Mouse (Mus musculus): ENCODE data around the gene C1qtnf2. TPM values are rescaled to one million over a fixed set of nuclear protein-coding genes. Genes with fewer than 3 reads are reported as not detected.

Gene C1qtnf2
- polyA plus RNA-seq (2012; ENCODE audit: insufficient read depth, insufficient read length, missing spikeins) = 2.8 and 3.3 TPM in 2 replicates

- Histone ChIP-seq H3K4me1 (ENCODE audit: control insufficient read depth, insufficient read depth, insufficient read length, low read length) (peaks cover 3% of the 10 kb centered on the region; the same call in 1 of the 2 replicates), H3K4me3 (ENCODE audit: insufficient read depth, low read depth, low read length) (peak within 1 kb of the TSS; percentile 48), H3K27ac (replicated peaks; ENCODE audit: low read depth, low read length) (no peak within 1 kb of the TSS)
Observed at GRCm38 (mm10) chr11:43474225-43474774, at the start of gene C1qtnf2. Gene C1qtnf2 (plus strand): TSS chr11:43474276.

- Histone ChIP-seq H3K27ac (replicated peaks; ENCODE audit: low read depth, low read length) (no peak overlapping the region), H3K4me1 (ENCODE audit: control insufficient read depth, insufficient read depth, insufficient read length, low read length) (peaks cover 7% of the 10 kb centered on the region), H3K4me3 (ENCODE audit: insufficient read depth, low read depth, low read length) (no peak overlapping the region)
Observed at GRCm38 (mm10) chr11:43424386-43424785, 49.7 kb upstream of the C1qtnf2 start.

- Histone ChIP-seq H3K4me3 (ENCODE audit: insufficient read depth, low read depth, low read length) (peak overlapping the region; percentile 88), H3K27ac (replicated peaks; ENCODE audit: low read depth, low read length) (no peak overlapping the region), H3K4me1 (ENCODE audit: control insufficient read depth, insufficient read depth, insufficient read length, low read length) (peaks cover 7% of the 10 kb centered on the region)
Observed at GRCm38 (mm10) chr11:43425166-43425709, 48.8 kb upstream of the C1qtnf2 start.

GRCm38 (mm10) chr11:43425824-43426413, 48.2 kb upstream of the C1qtnf2 start, which contains the start of gene Pttg1:
Gene Pttg1 (minus strand): TSS chr11:43426251.
- peak within 1 kb of the TSS; percentile 88 for H3K4me3 ChIP-seq (ENCODE audit: insufficient read depth, low read depth, low read length)
- peaks cover 7% of the 10 kb centered on the region for H3K4me1 ChIP-seq (ENCODE audit: control insufficient read depth, insufficient read depth, insufficient read length, low read length)
- H3K27ac ChIP-seq (replicated peaks; ENCODE audit: low read depth, low read length) = peak within 1 kb of the TSS; percentile 95

DNA sequence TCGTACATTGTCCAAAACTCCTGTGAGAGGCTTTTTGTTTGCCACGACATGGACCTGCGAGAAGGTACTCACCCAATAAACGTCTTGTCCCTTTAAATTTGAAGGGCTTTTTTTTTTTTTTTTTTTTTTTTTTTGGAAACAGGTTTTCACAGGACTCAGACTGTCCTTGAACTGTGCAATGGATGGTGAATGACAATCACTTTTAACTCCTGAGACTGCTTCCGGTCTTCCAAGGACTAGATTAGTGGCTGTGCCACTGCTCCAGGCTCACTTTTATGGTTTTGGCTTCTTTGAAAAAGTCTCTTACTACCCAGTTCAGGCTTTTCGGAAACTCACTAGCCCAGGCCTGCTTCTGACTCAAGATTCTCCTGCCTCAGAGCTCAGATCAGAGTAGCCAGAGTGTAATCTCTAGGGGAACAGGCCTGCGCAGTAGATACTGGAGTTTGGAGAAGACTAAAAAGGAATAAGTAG, 47.6 kb upstream of the C1qtnf2 start:
- Histone ChIP-seq H3K4me3 (ENCODE audit: insufficient read depth, low read depth, low read length) (peak overlapping the region; percentile 61), H3K27ac (replicated peaks; ENCODE audit: low read depth, low read length) (peak overlapping the region; percentile 95), H3K4me1 (ENCODE audit: control insufficient read depth, insufficient read depth, insufficient read length, low read length) (peaks cover 7% of the 10 kb centered on the region)

GRCm38 (mm10) chr11:43433254-43434023, 40.6 kb upstream of the C1qtnf2 start, which contains the start of gene Slu7:
Gene Slu7 (plus strand): TSS chr11:43433744.
- Histone ChIP-seq H3K4me3 (ENCODE audit: insufficient read depth, low read depth, low read length) (peak within 1 kb of the TSS; percentile 97), H3K4me1 (ENCODE audit: control insufficient read depth, insufficient read depth, insufficient read length, low read length) (peaks cover 3% of the 10 kb centered on the region; the same call in 1 of the 2 replicates), H3K27ac (replicated peaks; ENCODE audit: low read depth, low read length) (peak within 1 kb of the TSS; percentile 73)

- Histone ChIP-seq H3K4me1 (ENCODE audit: control insufficient read depth, insufficient read depth, insufficient read length, low read length) (peaks cover 3% of the 10 kb centered on the region; the same call in 1 of the 2 replicates), H3K4me3 (ENCODE audit: insufficient read depth, low read depth, low read length) (peak overlapping the region; percentile 97), H3K27ac (replicated peaks; ENCODE audit: low read depth, low read length) (peak overlapping the region; percentile 73; the same call in 1 of the 2 replicates)
Observed at GRCm38 (mm10) chr11:43434024-43434407, 40.1 kb upstream of the C1qtnf2 start.

GRCm38 (mm10) chr11:43441121-43441520, 33.0 kb upstream of the C1qtnf2 start:
- Histone ChIP-seq H3K27ac (replicated peaks; ENCODE audit: low read depth, low read length) (no peak overlapping the region), H3K4me1 (ENCODE audit: control insufficient read depth, insufficient read depth, insufficient read length, low read length) (no peaks in the 10 kb centered on the region), H3K4me3 (ENCODE audit: insufficient read depth, low read depth, low read length) (no peak overlapping the region)

- Histone ChIP-seq H3K4me3 (ENCODE audit: insufficient read depth, low read depth, low read length) (no peak overlapping the region), H3K27ac (replicated peaks; ENCODE audit: low read depth, low read length) (no peak overlapping the region), H3K4me1 (ENCODE audit: control insufficient read depth, insufficient read depth, insufficient read length, low read length) (no peaks in the 10 kb centered on the region)
Observed at GRCm38 (mm10) chr11:43443183-43443582, 30.9 kb upstream of the C1qtnf2 start.

DNA sequence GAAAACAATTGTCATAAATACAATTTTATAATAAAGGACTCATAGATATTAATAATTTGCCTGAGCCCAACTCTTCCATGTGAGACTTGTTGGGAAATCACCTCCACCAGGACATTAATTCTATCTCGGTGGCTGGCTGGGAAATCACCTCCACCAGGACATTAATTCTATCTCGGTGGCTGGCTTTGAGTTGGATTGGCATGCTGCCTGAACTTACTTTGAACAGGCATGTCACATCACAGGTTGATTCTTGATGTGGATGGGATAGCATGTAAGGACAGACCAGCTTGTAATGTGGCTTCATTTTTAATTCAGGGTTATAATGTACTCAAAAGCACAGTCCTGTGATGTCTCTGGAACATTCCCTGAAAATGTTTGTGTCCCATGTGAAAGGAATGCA, 24.2 kb upstream of the C1qtnf2 start:
- Histone ChIP-seq H3K4me3 (ENCODE audit: insufficient read depth, low read depth, low read length) (no peak overlapping the region), H3K27ac (replicated peaks; ENCODE audit: low read depth, low read length) (no peak overlapping the region), H3K4me1 (ENCODE audit: control insufficient read depth, insufficient read depth, insufficient read length, low read length) (no peaks in the 10 kb centered on the region)

DNA sequence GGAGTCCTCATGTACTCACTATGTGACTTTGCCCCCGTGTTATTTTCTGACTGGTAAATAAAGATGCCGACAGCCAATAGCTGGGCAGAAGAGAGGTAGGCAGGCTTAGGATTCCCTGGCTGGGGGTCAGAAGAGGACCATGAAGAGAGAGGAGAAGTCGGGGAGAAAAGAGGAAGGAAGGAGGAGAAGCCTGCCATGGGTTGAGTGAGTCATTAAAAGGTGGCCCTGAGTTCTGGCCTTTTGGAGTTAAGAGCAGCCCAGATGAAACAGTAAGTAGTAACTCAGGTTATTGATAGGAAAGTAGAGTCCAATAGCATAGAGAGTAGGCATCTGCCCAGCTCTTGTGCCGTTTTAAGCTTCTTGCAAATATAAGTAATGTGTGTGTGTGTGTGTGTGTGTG, 22.8 kb upstream of the C1qtnf2 start:
- H3K4me3 ChIP-seq (ENCODE audit: insufficient read depth, low read depth, low read length) = no peak overlapping the region
- H3K4me1 ChIP-seq (ENCODE audit: control insufficient read depth, insufficient read depth, insufficient read length, low read length) = no peaks in the 10 kb centered on the region
- no peak overlapping the region for H3K27ac ChIP-seq (replicated peaks; ENCODE audit: low read depth, low read length)

DNA sequence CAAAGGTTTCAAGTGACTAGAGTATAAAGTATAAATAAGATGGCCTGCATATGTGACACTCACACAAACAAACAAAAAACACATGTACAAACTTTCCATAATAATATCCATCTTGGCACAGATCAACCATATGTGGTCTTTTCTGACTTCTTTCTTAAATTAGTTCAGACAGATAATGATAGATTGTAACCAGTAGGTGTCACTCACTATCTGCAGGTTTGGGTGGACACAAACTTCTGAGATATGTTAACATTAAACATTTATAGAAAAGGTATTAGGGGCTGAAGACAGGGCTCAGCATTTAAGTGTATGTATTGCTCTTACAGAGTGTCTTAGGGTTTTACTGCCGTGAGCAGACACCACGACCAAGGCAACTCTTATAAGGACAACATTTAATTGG, 21.8 kb upstream of the C1qtnf2 start:
- no peak overlapping the region for H3K4me3 ChIP-seq (ENCODE audit: insufficient read depth, low read depth, low read length)
- H3K27ac ChIP-seq (replicated peaks; ENCODE audit: low read depth, low read length) = no peak overlapping the region

GRCm38 (mm10) chr11:43463204-43463603, 10.9 kb upstream of the C1qtnf2 start:
- no peak overlapping the region for H3K27ac ChIP-seq (replicated peaks; ENCODE audit: low read depth, low read length)

More for the DNA sequence above, 21.8 kb upstream of the C1qtnf2 start:
- H3K4me1 ChIP-seq (ENCODE audit: control insufficient read depth, insufficient read depth, insufficient read length, low read length) = no peaks in the 10 kb centered on the region

GRCm38 (mm10) chr11:43470118-43470517, 4.0 kb upstream of the C1qtnf2 start:
- Histone ChIP-seq H3K27ac (replicated peaks; ENCODE audit: low read depth, low read length) (peak overlapping the region; percentile 37; the same call in 1 of the 2 replicates), H3K4me1 (ENCODE audit: control insufficient read depth, insufficient read depth, insufficient read length, low read length) (peaks cover 3% of the 10 kb centered on the region; the same call in 1 of the 2 replicates)

More at GRCm38 (mm10) chr11:43463204-43463603, 10.9 kb upstream of the C1qtnf2 start:
- Histone ChIP-seq H3K4me3 (ENCODE audit: insufficient read depth, low read depth, low read length) (no peak overlapping the region), H3K4me1 (ENCODE audit: control insufficient read depth, insufficient read depth, insufficient read length, low read length) (no peaks in the 10 kb centered on the region)

More at GRCm38 (mm10) chr11:43470118-43470517, 4.0 kb upstream of the C1qtnf2 start:
- no peak overlapping the region for H3K4me3 ChIP-seq (ENCODE audit: insufficient read depth, low read depth, low read length)

All from brown adipose tissue, adult 24 weeks (tissue).